Mouse (Mus musculus) layer of hippocampus, postnatal 10 days (tissue): Measurements from ENCODE around the gene Cct5. TPM values are rescaled to one million over a fixed set of nuclear protein-coding genes. Genes with fewer than 3 reads are reported as not detected.

Experiments used
- DNase-seq, 2 experiments: peaks; one replicate each; pipeline ENCODE4 v3.0.0; 2021; ENCODE audit warnings: low spot score in 2 of 2
- total RNA-seq, 2 experiments: library from RNA; stranded (reverse); gene quantifications; 2 replicates each; pipeline ENCODE4 v1.2.3; 2021

Gene Cct5
- total RNA-seq, 2 experiments from 2014 or later = 250 to 267 TPM

DNA sequence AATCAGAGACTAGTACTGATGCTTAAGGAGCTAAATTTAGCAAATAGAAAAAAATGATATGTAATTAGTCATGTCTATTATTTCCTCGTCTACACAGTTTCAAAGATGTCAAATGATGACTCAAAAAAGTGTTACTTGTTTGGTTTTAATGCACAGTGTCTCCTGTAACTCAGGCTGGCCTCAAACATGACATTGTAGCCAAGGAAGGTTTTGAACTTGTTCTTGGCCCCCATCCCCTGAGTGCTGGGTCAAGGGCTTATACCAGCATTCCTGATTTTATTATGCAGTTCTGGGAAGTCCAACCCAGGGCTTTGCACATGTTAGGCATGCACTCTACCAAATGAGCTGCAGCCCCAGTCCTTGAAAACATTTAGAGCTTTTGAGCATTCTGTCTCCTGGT is 35.8 kb downstream of the Cct5 start:
- DNase-seq = no peak

DNA sequence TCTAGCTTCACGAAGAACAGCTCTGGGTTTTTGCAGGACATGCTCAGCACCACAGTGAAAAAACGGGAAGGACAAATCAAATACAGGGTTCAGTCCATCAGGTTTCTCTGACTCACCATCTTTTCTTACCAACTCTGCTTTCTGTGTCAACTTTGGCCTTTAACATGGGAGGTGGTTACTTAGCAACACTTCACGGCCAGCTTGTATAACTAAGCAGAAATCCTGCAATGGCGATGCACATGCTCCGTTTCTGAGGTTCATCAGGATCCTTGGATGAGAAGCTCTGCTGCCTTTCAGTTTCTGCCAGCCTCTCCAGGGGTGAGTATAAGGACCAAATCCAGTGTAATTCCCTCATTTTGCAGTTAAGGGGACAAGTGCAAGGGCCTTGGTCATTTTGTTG is 36.4 kb downstream of the Cct5 start, which contains the start of gene Cmbl:
Gene Cmbl, plus strand, starts transcription at position 206 of the 400 bp plus-strand sequence.
- no peak for DNase-seq

DNA sequence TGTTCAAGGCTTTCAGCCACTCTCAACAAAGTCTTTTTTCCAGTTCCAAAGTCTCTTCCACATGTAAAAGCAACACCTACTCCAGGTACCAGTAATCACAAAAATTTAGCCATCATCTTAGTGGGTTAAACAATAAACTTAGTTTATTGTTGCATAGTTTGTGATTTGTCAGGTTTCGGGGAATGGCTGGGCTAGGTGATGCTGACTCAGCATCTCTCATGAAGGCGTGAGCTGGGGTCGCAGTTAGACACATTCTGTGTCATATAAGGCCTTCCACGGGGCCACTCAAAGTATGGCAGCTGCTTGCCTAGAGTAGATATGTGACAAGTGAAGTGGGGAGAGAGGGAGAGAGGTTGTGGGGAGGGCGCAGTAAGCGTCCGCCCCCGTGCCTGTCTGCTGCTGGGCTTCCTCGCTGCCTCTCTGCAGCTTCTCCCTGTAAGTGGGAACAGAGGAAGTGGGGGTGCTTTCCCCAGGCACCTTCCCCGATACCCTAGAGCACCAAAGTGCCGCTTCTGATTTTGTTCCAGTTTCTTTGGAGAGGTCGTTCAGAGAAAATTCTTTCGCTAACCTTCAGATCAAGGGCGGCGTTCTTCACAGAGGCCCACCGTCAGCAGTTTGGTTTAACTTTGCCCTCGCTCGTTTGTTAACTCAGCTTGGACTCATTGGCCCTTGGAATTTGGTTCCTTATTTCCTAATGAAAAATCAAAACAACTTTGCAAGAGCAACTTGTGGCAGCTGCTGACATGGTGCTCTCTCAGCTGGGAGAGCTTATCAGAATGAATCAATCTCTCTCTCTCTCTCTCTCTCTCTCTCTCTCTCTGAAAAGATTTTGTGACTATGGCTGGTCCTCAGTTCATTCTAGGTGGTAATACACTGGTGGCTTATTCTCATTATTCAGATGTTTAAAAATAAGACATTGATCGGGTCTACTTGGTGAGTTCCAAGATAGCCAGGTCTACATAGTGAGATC is 37.7 kb downstream of the Cct5 start:
- DNase-seq = no peak

DNA sequence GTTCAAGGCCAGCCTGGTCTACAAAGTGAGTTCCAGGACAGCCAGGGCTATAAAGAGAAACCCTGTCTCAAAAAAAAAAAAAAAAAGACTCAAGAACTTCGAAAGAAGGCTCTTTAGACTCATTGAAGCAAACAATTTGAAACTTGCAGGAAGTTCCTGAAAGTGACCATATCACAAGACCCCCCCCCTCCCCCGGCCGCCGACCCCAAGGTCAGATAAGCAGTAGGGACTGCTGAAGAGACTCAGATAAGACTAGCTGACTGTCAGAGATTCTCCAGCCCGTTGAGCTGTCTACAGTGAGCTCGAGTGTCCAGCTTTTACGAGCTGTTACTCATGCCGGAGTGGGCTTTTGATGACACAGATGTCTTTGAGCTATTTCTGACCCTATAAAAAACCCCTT is 38.8 kb downstream of the Cct5 start:
- no peak for DNase-seq

DNA sequence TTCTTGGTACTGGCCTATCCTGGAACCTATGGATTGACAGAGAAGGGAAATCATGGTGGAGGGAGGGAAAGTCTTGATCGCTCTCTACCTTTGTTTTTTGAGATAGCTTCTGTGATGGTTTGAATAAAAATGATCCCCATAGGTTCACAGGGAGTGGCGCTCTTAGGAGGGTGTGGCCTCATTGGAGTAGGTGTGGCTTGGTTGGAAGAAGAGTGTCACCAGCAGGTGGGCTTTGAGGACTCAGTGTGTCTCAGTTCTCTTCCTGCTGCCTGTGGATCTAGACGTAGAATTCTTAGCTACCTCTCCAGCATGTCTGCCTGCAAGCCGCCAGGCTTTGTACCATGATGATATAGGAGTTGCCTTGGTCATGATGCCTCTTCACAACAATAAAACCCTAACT is 39.6 kb downstream of the Cct5 start:
- no peak for DNase-seq

DNA sequence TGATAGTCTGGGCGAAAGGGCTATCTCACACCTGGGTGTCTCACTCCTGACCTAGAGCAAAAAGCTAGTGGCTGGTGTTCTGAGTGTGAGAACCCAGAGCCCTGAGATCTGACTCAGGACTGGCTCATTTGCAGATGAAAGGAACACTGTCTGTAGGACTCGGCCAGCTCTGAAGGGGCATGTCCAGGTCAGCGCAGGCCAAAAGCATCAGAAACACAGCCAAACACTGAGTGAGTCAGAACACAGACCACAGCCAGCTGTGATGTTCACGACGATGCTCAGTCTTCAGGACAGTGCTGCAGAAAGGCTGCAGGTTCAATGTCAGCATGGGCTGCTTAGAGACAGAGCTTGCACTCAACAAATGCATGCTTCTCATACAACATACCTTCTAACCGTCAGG is 40.2 kb downstream of the Cct5 start:
- DNase-seq = no peak

DNA sequence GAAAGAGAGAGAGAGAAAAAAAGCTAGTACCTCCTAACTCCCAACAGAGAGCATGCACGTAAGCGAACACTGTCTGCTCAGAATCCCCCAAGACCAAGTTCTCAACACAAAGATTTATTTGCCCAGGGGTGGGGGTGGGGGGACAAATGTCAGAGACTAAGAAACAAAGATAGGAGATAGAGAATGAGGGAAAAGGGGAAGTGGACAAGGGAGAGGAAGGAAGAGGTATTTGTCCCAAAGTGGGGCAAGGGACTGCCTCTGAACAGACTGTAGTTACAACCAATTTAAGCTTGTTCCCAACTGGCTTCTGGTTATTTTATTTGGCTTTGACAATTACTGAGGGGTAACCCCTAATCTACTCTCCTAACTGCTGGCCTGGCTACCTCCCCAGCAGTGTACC is 46.7 kb downstream of the Cct5 start:
- no peak for DNase-seq

DNA sequence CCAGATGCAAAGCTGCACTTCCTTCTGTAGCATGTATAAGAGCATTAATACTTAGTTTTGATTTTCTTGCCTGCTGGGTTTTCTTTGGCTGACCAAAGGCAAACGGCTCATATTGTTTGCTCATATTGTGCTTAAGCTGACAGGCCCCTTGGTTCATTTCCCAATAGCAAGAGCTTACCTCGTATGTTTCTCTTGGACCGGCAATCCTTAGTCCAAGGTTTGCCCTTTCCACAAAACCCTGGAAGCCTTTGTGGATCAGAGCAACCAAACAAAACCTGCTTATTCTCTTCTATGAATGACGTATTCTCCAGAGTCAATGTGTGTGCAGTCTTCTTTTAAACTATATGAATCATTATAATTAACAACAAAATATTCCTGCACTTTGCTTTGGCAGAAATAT is 51.2 kb downstream of the Cct5 start:
- DNase-seq = no peak

DNA sequence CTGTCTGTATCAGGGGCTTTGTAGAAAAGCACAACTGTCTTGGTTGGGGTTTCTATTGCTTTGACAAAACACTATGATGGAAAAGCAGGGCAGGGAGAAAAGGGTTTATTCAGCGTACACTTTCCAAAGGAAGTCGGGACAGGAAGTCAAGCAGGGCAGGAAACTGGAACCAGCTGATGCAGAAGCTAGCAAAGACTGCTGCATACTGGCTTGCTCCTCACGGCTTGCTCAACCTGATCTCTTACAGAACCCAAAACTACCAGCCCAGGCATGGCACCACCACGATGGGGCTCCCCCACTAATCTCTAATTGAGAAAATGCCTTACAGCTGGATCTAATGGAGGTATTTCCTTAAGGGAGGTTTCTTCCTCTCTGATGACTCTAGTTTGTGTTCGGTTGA is 54.2 kb downstream of the Cct5 start:
- DNase-seq = no peak

DNA sequence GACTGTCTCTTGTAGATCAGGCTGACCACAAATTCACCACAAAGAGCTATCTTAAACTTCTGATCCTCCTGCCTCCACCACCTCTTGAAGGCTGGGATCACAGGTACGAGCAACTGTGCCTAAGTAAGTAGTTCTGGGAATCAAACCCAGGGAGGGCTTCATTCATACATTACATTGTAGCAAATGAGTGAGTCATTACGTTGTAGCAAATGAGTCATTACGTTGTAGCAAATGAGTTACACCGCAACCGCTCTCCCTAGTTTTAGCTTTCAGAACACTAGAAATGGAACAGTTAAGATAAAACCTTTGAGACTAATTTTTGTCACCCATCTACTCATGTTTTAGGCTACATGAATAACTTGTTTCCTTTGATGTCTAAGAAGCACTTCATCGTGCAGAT is 55.3 kb downstream of the Cct5 start:
- no peak for DNase-seq

DNA sequence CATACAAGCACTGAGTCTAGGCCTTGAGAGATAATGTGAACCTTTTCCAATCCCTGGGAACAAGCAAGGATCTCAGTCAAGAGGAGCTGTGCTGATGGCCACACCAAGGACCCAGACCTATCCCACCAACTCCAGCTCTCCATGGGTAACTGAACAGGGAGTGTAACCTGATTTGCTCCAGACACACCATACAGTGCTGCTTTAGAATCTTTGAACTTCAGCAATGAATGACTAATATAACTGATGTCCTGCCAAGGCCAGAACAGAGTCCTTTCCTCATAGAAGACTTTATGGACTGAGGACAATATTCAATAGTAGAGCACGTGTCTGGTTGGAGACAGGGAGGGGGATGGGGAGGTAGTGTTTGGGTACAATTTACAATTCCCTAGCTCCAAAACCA is 56.5 kb downstream of the Cct5 start:
- DNase-seq = no peak

DNA sequence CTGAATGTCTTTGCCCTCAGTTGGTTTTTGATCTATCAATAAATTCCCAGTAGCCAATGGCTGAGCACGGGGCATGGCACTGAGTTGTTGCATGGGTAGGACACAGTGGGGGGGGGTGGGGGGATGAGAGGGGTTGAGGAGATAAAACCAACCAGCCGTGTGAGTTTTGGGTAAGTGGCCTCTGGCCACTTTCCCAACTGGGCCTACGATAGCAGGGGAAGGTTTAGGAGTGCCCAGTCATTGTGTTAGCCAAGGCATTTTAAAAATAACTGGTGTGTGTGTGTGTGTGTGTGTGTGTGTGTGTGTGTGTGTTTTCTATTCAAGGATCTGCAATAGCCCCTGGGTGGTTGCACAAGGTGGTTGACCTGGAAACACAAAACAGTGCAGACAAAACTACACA is 58.4 kb downstream of the Cct5 start:
- no peak for DNase-seq

DNA sequence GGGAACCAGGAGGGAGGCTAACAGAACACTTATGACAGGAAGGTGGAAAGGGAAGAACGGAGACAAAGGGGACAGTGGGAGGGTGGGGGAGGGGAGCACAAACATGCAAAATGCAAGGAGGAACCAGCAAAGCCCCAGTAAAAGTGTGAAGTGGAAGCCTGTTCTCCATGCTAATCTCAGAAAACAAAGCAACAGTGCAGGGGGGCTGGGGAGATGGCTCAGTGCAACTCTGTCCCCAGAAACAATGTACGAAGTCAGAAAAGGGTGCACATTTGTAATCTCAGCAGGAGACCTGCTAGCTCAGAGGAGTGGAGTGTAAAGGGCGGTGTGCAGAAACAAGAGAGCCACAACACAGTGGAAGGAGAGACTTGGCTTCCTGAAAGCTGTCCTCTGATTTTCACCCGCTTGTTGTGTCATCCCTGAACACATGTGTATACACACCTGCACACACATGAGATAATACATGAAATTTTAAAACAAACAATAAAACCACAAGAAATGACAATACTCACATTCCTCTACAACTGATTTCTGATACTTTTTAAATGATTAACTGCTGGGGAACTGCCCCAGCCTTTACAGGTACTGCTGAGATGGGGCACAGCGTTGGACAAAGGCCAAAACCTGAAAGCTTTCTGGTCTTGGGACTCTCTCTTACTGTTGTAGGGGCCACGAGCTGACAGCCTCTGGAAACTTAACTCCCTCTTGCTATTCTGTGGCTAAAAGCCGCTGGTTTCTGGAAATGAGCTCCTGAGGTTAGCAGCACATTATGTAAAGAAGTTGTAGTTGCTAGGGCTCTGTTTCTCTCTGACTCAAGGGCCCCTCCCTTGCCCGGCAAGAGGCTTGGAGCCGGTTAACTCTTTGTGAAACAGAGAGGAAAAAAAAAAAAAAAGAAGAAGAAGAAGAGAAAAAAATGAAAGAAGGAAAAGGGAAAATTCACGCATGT is 59.3 kb downstream of the Cct5 start:
- no peak for DNase-seq

Other genes with a start within 250 kb of the Cct5 start
- gene Ankrd33b, start 234.1 kb downstream of the Cct5 start, total RNA-seq = 10 to 100 TPM; 13.6 to 13.9 TPM
- gene Ropn1l, start 148.1 kb downstream of the Cct5 start, total RNA-seq = 1 to 10 TPM in 1 of 2 experiments, under 1 TPM in 1; 0.85 to 1.6 TPM
- 100 to 1,000 TPM; 199 to 221 TPM for gene March6, start 70.8 kb downstream of the Cct5 start, total RNA-seq
- gene Cmbl, start 36.4 kb downstream of the Cct5 start, total RNA-seq = 10 to 100 TPM; 15.2 to 16.3 TPM
- gene Fam173b, start within 50 bp of the Cct5 start, total RNA-seq = 10 to 100 TPM; 10.0 to 11.9 TPM